Mouse (Mus musculus) hematopoietic stem cell, adult 5-6 weeks (primary cell): Measurements from ENCODE around the gene Nipsnap2. TPM values are rescaled to one million over a fixed set of nuclear protein-coding genes. Genes with fewer than 3 reads are reported as not detected.
"Not testable (repeated sequence)": the region's sequence is repeated elsewhere in the genome, so short reads cannot be mapped to it uniquely, and the experiment has no call there.

Experiments used
- ATAC-seq, 2 experiments: fragments of 125-278 bp in 1 of 2; replicated peaks in 1 of 2; 2 replicates each; pipeline ENCODE4 v1.8.0; 2016 to 2017; ENCODE audit warnings: inconsistent platforms in 2 of 2, mild to moderate bottlenecking in 2 of 2, moderate number of reproducible peaks in 2 of 2, low read depth in 1 of 2, moderate TSS enrichment in 1 of 2; ENCODE audit not compliant: low FRiP score in 2 of 2, poor library complexity in 2 of 2, severe bottlenecking in 2 of 2, insufficient read depth in 1 of 2, low TSS enrichment in 1 of 2
- total RNA-seq: library from RNA; stranded (forward); fragments of 172-1452, 232-1000 nt; gene quantifications from 2 replicates; pipeline ENCODE4 v1.2.3, GENCODE M21; 2017

Gene Nipsnap2
- total RNA-seq, 1 experiment from 2014 or later, result 45.7 TPM

DNA sequence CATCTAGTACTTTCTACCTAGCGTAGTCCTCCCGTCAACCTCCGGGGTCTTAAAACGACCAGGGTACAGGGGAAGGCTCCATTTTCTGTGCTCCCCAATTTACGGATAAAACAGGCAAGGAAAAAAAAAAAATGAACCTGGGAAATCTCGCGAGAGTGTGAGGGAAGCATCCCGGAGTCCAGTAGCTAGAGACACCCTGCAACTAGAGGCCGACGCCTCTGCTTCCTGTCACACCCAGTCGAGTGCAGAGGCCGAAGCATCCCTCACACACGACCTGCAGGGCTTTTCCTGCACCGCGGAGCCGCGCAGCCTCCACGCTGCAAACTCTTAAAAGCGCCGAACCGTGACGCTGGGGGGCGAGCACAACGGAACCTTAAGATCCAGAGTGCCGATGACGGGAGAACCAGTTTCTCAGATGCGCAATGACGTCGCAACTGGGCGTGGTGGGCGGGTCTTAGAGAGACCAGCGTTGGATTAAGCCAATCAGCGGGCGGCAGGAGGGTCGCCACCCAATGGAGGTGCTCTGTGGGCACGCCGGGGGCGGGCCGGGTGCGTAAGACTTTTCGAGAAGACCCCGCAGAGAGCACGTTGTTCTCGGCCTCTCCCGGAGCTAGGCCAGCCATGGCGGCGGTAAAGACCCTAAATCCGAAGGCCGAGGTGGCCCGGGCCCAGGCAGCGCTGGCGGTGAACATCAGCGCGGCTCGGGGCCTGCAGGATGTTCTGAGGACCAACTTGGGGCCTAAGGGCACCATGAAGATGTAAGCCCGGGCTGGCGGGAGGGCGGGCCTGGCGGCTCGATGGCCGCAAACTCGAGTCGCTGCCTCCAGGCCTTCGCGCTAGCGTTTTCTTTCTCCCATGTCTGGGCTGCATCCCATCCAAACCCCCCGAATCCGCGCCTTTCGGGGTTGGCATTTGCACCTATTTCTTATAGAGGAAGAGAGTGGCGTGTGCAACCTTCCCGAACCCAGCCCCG is 62.2 kb downstream of the Nipsnap2 start, which contains the start of gene Psph:
Gene Psph (minus strand): TSS at position 632 of the 973 bp plus-strand sequence.
- ATAC-seq, result peak; percentile 96

DNA sequence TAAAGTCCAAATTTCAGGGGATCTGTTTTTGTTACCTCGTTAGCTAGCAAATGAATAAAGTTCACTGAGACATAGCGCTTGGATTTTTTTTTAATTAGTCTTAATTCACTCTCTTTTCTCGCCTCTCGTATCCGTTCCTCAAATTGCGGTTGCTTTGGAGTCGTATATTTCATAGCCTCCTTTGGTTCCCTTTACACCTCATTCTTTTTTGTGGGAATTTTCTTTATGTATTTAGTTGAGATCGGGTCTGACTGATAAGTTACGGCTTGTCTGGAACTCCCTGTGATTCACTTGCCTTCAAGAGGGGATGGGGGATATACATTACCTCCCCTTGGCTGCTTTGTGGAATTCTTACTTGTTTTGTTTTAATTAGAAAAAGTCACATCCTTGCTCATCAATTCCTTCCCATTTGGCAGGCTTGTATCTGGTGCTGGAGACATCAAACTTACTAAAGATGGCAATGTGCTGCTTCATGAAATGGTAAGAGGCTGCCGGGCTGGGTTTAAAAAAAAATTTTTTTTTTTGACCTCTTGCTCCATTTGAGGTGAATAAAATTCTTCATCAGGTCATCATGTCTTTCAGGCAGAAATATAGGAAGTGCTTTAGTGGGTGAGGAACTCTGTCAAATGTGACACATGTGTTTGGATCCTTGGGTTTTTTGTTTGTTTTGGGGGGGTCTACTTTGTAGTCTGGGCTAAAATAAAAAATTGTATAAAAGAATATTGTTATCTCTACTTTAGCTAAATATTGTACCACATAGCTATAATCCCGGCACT is 63.1 kb downstream of the Nipsnap2 start:
- no peak for ATAC-seq

DNA sequence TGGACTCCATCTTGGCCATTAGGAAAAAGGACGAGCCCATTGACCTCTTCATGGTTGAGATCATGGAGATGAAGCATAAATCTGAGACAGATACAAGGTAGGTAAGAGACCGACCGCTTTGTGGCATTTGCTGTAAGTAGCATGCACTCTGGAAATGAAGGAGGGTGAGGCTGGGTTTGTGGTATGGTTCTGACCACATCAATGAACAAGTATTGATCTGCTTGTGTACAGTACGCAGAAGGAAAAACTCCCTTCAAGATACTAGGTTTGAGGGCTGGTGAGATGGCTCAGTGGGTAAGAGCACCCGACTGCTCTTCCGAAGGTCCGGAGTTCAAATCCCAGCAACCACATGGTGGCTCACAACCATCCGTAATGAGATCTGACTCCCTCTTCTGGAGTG is 65.7 kb downstream of the Nipsnap2 start:
- ATAC-seq, result not testable (repeated sequence)

Other genes starting within 250 kb of the Nipsnap2 start
- gene Sfswap, start 223.8 kb upstream of the Nipsnap2 start, total RNA-seq, result 72.3 and 75.2 TPM in 2 replicates
- 0.20 and 0.25 TPM in 2 replicates for gene Mmp17, start 140.9 kb upstream of the Nipsnap2 start, total RNA-seq
- gene Zfp11, start 55.0 kb upstream of the Nipsnap2 start, total RNA-seq, result 3.5 and 5.3 TPM in 2 replicates
- gene Sept14, start 16.6 kb upstream of the Nipsnap2 start, total RNA-seq, result not detected in 2 replicates
- gene Mrps17, start 9.6 kb upstream of the Nipsnap2 start, total RNA-seq, result 91.5 and 92.3 TPM in 2 replicates
- gene Psph, start 62.4 kb downstream of the Nipsnap2 start, total RNA-seq, result 10.5 and 22.3 TPM in 2 replicates
- gene Sumf2, start 121.9 kb downstream of the Nipsnap2 start, total RNA-seq, result 21.5 and 29.5 TPM in 2 replicates
- 122 and 190 TPM in 2 replicates for gene Chchd2, start 162.4 kb downstream of the Nipsnap2 start, total RNA-seq
- 7.6 and 12.1 TPM in 2 replicates for gene Zbed5, start 170.7 kb downstream of the Nipsnap2 start, total RNA-seq
- gene Phkg1, start 173.5 kb downstream of the Nipsnap2 start, total RNA-seq, result 1.1 TPM in 1 of 2 replicates, not detected in the other
- gene Nupr1l, start 183.5 kb downstream of the Nipsnap2 start, total RNA-seq, result 3.0 and 3.8 TPM in 2 replicates
- gene Vkorc1l1, start 216.9 kb downstream of the Nipsnap2 start, total RNA-seq, result 29.8 and 31.8 TPM in 2 replicates